Mouse (Mus musculus): ENCODE measurements around the gene Fblim1.

Fblim1 gene

GRCm38 (mm10) chr4:141605861-141606260, at the start of gene Fblim1:
Gene Fblim1, minus strand, starts transcription at chr4:141606096.
- TF ChIP-seq GATA4 (IDR thresholded peaks at IDR 0.05; ENCODE audit: insufficient replicate concordance, low read length) = no peak

- no peak for TF ChIP-seq GATA4 (IDR thresholded peaks at IDR 0.05; ENCODE audit: insufficient replicate concordance, low read length)
Measured at GRCm38 (mm10) chr4:141654509-141654908, 48.6 kb upstream of the Fblim1 start.

GRCm38 (mm10) chr4:141653813-141654212, 47.9 kb upstream of the Fblim1 start:
- TF ChIP-seq GATA4 (IDR thresholded peaks at IDR 0.05; ENCODE audit: insufficient replicate concordance, low read length) = no peak

GRCm38 (mm10) chr4:141653044-141653443, 47.1 kb upstream of the Fblim1 start:
- TF ChIP-seq GATA4 (IDR thresholded peaks at IDR 0.05; ENCODE audit: insufficient replicate concordance, low read length) = no peak

- TF ChIP-seq GATA4 (IDR thresholded peaks at IDR 0.05; ENCODE audit: insufficient replicate concordance, low read length) = no peak
Measured at GRCm38 (mm10) chr4:141651944-141652343, 46.0 kb upstream of the Fblim1 start.

- no peak for TF ChIP-seq GATA4 (IDR thresholded peaks at IDR 0.05; ENCODE audit: insufficient replicate concordance, low read length)
Measured at GRCm38 (mm10) chr4:141651286-141651685, 45.4 kb upstream of the Fblim1 start.

- no peak for TF ChIP-seq GATA4 (IDR thresholded peaks at IDR 0.05; ENCODE audit: insufficient replicate concordance, low read length)
Measured at GRCm38 (mm10) chr4:141649244-141649643, 43.3 kb upstream of the Fblim1 start.

GRCm38 (mm10) chr4:141648262-141648661, 42.4 kb upstream of the Fblim1 start:
- TF ChIP-seq GATA4 (IDR thresholded peaks at IDR 0.05; ENCODE audit: insufficient replicate concordance, low read length) = no peak

- TF ChIP-seq GATA4 (IDR thresholded peaks at IDR 0.05; ENCODE audit: insufficient replicate concordance, low read length) = no peak
Measured at GRCm38 (mm10) chr4:141647187-141647586, 41.3 kb upstream of the Fblim1 start.

- no peak for TF ChIP-seq GATA4 (IDR thresholded peaks at IDR 0.05; ENCODE audit: insufficient replicate concordance, low read length)
Measured at GRCm38 (mm10) chr4:141645988-141646387, 40.1 kb upstream of the Fblim1 start.

- TF ChIP-seq GATA4 (IDR thresholded peaks at IDR 0.05; ENCODE audit: insufficient replicate concordance, low read length) = no peak
Measured at GRCm38 (mm10) chr4:141643118-141643855, 37.4 kb upstream of the Fblim1 start.

GRCm38 (mm10) chr4:141641961-141642811, 36.3 kb upstream of the Fblim1 start:
- TF ChIP-seq GATA4 (IDR thresholded peaks at IDR 0.05; ENCODE audit: insufficient replicate concordance, low read length) = no peak

GRCm38 (mm10) chr4:141641353-141641771, 35.5 kb upstream of the Fblim1 start:
- no peak for TF ChIP-seq GATA4 (IDR thresholded peaks at IDR 0.05; ENCODE audit: insufficient replicate concordance, low read length)

- TF ChIP-seq GATA4 (IDR thresholded peaks at IDR 0.05; ENCODE audit: insufficient replicate concordance, low read length) = no peak
Measured at GRCm38 (mm10) chr4:141639474-141639873, 33.6 kb upstream of the Fblim1 start.

- TF ChIP-seq GATA4 (IDR thresholded peaks at IDR 0.05; ENCODE audit: insufficient replicate concordance, low read length) = no peak
Measured at GRCm38 (mm10) chr4:141636693-141637092, 30.8 kb upstream of the Fblim1 start.

- TF ChIP-seq GATA4 (IDR thresholded peaks at IDR 0.05; ENCODE audit: insufficient replicate concordance, low read length) = no peak
Measured at GRCm38 (mm10) chr4:141635991-141636390, 30.1 kb upstream of the Fblim1 start.
